Mouse (Mus musculus) liver, embryonic 12.5 days (tissue): ENCODE measurements around the gene Coasy. TPM values are rescaled to one million over a fixed set of nuclear protein-coding genes. Genes with fewer than 3 reads are reported as not detected.
"Not testable (repeated sequence)": the region's sequence is repeated elsewhere in the genome, so short reads cannot be mapped to it uniquely, and the experiment has no call there.

ENCODE experiments used
- ATAC-seq: fragments of 200-750 bp; cut with Nextera tagmentation; 2 replicates; pipeline ENCODE4 v1.8.0; 2017; ENCODE audit warnings: moderate number of reproducible peaks, mild to moderate bottlenecking, moderate library complexity
- H3K27ac ChIP-seq: fragments of 300-500 bp; sonication (generic); 2 replicates; pipeline ENCODE4 v1.5.1; 2016; ENCODE audit warnings: mild to moderate bottlenecking
- H3K27me3 ChIP-seq: fragments of 300-500 bp; sonication (generic); replicated peaks from 2 replicates; pipeline ENCODE4 v1.6.1; 2016; ENCODE audit warnings: mild to moderate bottlenecking, moderate library complexity
- H3K36me3 ChIP-seq: fragments of 300-500 bp; sonication (generic); 2 replicates; pipeline ENCODE4 v1.6.1; 2016; ENCODE audit warnings: mild to moderate bottlenecking, moderate library complexity
- H3K4me1 ChIP-seq: fragments of 300-500 bp; sonication (generic); 2 replicates; pipeline ENCODE4 v1.6.1; 2016
- H3K4me2 ChIP-seq: fragments of 300-500 bp; sonication (generic); 2 replicates; pipeline ENCODE4 v1.6.1; 2016; ENCODE audit warnings: mild to moderate bottlenecking, moderate library complexity
- H3K4me3 ChIP-seq: fragments of 300-500 bp; sonication (generic); 2 replicates; pipeline ENCODE4 v1.5.1; 2016; ENCODE audit warnings: mild to moderate bottlenecking, moderate library complexity
- H3K9ac ChIP-seq: fragments of 300-500 bp; sonication (generic); 2 replicates; pipeline ENCODE4 v1.6.1; 2016; ENCODE audit warnings: mild to moderate bottlenecking, moderate library complexity
- H3K9me3 ChIP-seq: fragments of 300-500 bp; sonication (generic); replicated peaks from 2 replicates; pipeline ENCODE4 v1.6.1; 2016; ENCODE audit warnings: mild to moderate bottlenecking, moderate library complexity
- WGBS: fragments of 180-500 bp; shearing (Covaris S2); methylation state at CpG from one replicate; pipeline ENCODE4 v1.1.7; 2016; ENCODE audit not compliant: insufficient replicate concordance; 5-methylcytosine and 5-hydroxymethylcytosine counted together
- polyA plus RNA-seq: library from polyadenylated mRNA; unstranded; fragments of >200 nt; fragmentation: Nextera tagmentation; extraction: Ambion mirVana; gene quantifications from 2 replicates; pipeline ENCODE4 v1.2.1, GENCODE M21; 2016

Gene Coasy
- polyA plus RNA-seq, 1 experiment from 2014 or later, result 28.5 TPM

GRCm38 (mm10) chr11:101098231-101098630 lies 15.9 kb downstream of the Coasy start:
- Histone ChIP-seq H3K27ac (no peak overlapping the region), H3K4me1 (peaks cover 27% of the 10 kb centered on the region), H3K36me3 (peaks cover 79% of the 10 kb centered on the region), H3K4me3 (no peak overlapping the region), H3K9ac (no peak overlapping the region), H3K4me2 (no peak overlapping the region), H3K9me3 (no peaks in the 10 kb centered on the region), H3K27me3 (no peaks in the 10 kb centered on the region)
- no peak for ATAC-seq
- WGBS, result 90% methylated on average over 8 of the region's 8 CpGs

- H3K36me3 ChIP-seq, result peaks cover 88% of the 10 kb centered on the region
- H3K27me3 ChIP-seq, result no peaks in the 10 kb centered on the region
- no peak for ATAC-seq
- no peak overlapping the region for H3K9ac ChIP-seq
- no peak overlapping the region for H3K27ac ChIP-seq
- H3K4me3 ChIP-seq, result no peak overlapping the region
- H3K4me1 ChIP-seq, result no peaks in the 10 kb centered on the region
- 83% methylated on average over 5 of the region's 5 CpGs for WGBS
- no peak overlapping the region for H3K4me2 ChIP-seq
- no peaks in the 10 kb centered on the region for H3K9me3 ChIP-seq
Observed at GRCm38 (mm10) chr11:101103011-101103410, 20.6 kb downstream of the Coasy start.

- no peak overlapping the region for H3K4me2 ChIP-seq
- H3K27ac ChIP-seq, result no peak overlapping the region
- no peak for ATAC-seq
- peaks cover 52% of the 10 kb centered on the region for H3K36me3 ChIP-seq
- no peaks in the 10 kb centered on the region for H3K4me1 ChIP-seq
- no peak overlapping the region for H3K9ac ChIP-seq
- H3K27me3 ChIP-seq, result no peaks in the 10 kb centered on the region
- peaks cover 7% of the 10 kb centered on the region; the same call in 1 of the 2 replicates for H3K9me3 ChIP-seq
- WGBS, result 89% methylated on average over 4 of the region's 4 CpGs
- H3K4me3 ChIP-seq, result no peak overlapping the region
Observed at GRCm38 (mm10) chr11:101109351-101109750, 27.0 kb downstream of the Coasy start.

GRCm38 (mm10) chr11:101110708-101111107 lies 28.3 kb downstream of the Coasy start:
- ATAC-seq, result no peak
- H3K36me3 ChIP-seq, result peaks cover 50% of the 10 kb centered on the region
- H3K4me1 ChIP-seq, result peaks cover 6% of the 10 kb centered on the region
- no peak overlapping the region for H3K4me2 ChIP-seq
- H3K4me3 ChIP-seq, result no peak overlapping the region
- H3K9ac ChIP-seq, result no peak overlapping the region
- WGBS, result 49% methylated on average over 5 of the region's 5 CpGs
- peaks cover 7% of the 10 kb centered on the region; the same call in 1 of the 2 replicates for H3K9me3 ChIP-seq
- no peak overlapping the region for H3K27ac ChIP-seq
- no peaks in the 10 kb centered on the region for H3K27me3 ChIP-seq

- peaks cover 51% of the 10 kb centered on the region for H3K36me3 ChIP-seq
- no peaks in the 10 kb centered on the region for H3K27me3 ChIP-seq
- no peak overlapping the region for H3K9ac ChIP-seq
- peaks cover 7% of the 10 kb centered on the region; the same call in 1 of the 2 replicates for H3K9me3 ChIP-seq
- H3K4me1 ChIP-seq, result peaks cover 10% of the 10 kb centered on the region
- H3K4me2 ChIP-seq, result no peak overlapping the region
- H3K27ac ChIP-seq, result no peak overlapping the region
- H3K4me3 ChIP-seq, result no peak overlapping the region
- WGBS, result 84% methylated on average over 4 of the region's 4 CpGs
- ATAC-seq, result no peak
Observed at GRCm38 (mm10) chr11:101111178-101111577, 28.8 kb downstream of the Coasy start.

GRCm38 (mm10) chr11:101112186-101112585 lies 29.8 kb downstream of the Coasy start:
- ATAC-seq, result no peak
- H3K4me3 ChIP-seq, result no peak overlapping the region
- H3K9me3 ChIP-seq, result peaks cover 7% of the 10 kb centered on the region; the same call in 1 of the 2 replicates
- no peak overlapping the region for H3K4me2 ChIP-seq
- H3K27me3 ChIP-seq, result no peaks in the 10 kb centered on the region
- H3K4me1 ChIP-seq, result peaks cover 14% of the 10 kb centered on the region
- H3K36me3 ChIP-seq, result peaks cover 59% of the 10 kb centered on the region
- H3K9ac ChIP-seq, result no peak overlapping the region
- H3K27ac ChIP-seq, result no peak overlapping the region
- 85% methylated on average over 3 of the region's 3 CpGs for WGBS

- no peak for ATAC-seq
- Histone ChIP-seq H3K9me3 (peaks cover 7% of the 10 kb centered on the region; the same call in 1 of the 2 replicates), H3K4me3 (no peak overlapping the region), H3K4me2 (no peak overlapping the region), H3K36me3 (peaks cover 49% of the 10 kb centered on the region), H3K4me1 (peaks cover 35% of the 10 kb centered on the region), H3K27ac (no peak overlapping the region), H3K9ac (no peak overlapping the region), H3K27me3 (no peaks in the 10 kb centered on the region)
- 83% methylated on average over 2 of the region's 2 CpGs for WGBS
Observed at GRCm38 (mm10) chr11:101115564-101115963, 33.2 kb downstream of the Coasy start.

- Histone ChIP-seq H3K4me1 (peaks cover 48% of the 10 kb centered on the region), H3K27me3 (no peaks in the 10 kb centered on the region), H3K36me3 (peaks cover 51% of the 10 kb centered on the region), H3K4me3 (peak overlapping the region; percentile 83), H3K27ac (peak overlapping the region; percentile 94), H3K9me3 (peaks cover 4% of the 10 kb centered on the region; the same call in 1 of the 2 replicates), H3K4me2 (peak overlapping the region; percentile 96), H3K9ac (peak overlapping the region; percentile 92)
- ATAC-seq, result no peak
- 19% methylated on average over 4 of the region's 4 CpGs for WGBS
Observed at GRCm38 (mm10) chr11:101118105-101118504, 35.7 kb downstream of the Coasy start.

GRCm38 (mm10) chr11:101119131-101119760 lies 36.9 kb downstream of the Coasy start:
- Histone ChIP-seq H3K36me3 (peaks cover 51% of the 10 kb centered on the region), H3K4me1 (peaks cover 48% of the 10 kb centered on the region), H3K9ac (peak overlapping the region; percentile 92), H3K27me3 (no peaks in the 10 kb centered on the region), H3K4me2 (peak overlapping the region; percentile 96), H3K27ac (peak overlapping the region; percentile 94), H3K4me3 (peak overlapping the region; percentile 83), H3K9me3 (no peaks in the 10 kb centered on the region)
- under 1% methylated on average over 37 of the region's 39 CpGs for WGBS
- ATAC-seq, result peak; percentile 73

- peaks cover 52% of the 10 kb centered on the region for H3K36me3 ChIP-seq
- ATAC-seq, result peak; percentile 93
- H3K9me3 ChIP-seq, result no peaks in the 10 kb centered on the region
- H3K27ac ChIP-seq, result peak within 1 kb of the TSS; percentile 94
- under 1% methylated on average over 61 of the region's 61 CpGs for WGBS
- H3K4me3 ChIP-seq, result peak within 1 kb of the TSS; percentile 83
- H3K9ac ChIP-seq, result peak within 1 kb of the TSS; percentile 92
- H3K4me1 ChIP-seq, result peaks cover 48% of the 10 kb centered on the region
- H3K27me3 ChIP-seq, result no peaks in the 10 kb centered on the region
- H3K4me2 ChIP-seq, result peak within 1 kb of the TSS; percentile 96
Observed at GRCm38 (mm10) chr11:101119761-101120544, 37.6 kb downstream of the Coasy start, which contains the start of the genes Retreg3 and Tubg1. Gene Retreg3 (minus strand): TSS chr11:101119893. Gene Tubg1 (plus strand): TSS chr11:101119938.

- Histone ChIP-seq H3K36me3 (peaks cover 52% of the 10 kb centered on the region), H3K27me3 (no peaks in the 10 kb centered on the region), H3K4me2 (peak overlapping the region; percentile 96), H3K9ac (peak overlapping the region; percentile 92), H3K4me3 (peak overlapping the region; percentile 83), H3K4me1 (peaks cover 42% of the 10 kb centered on the region), H3K27ac (peak overlapping the region; percentile 94), H3K9me3 (no peaks in the 10 kb centered on the region)
- no peak for ATAC-seq
- WGBS, result 23% methylated on average over 19 of the region's 19 CpGs
Observed at GRCm38 (mm10) chr11:101120545-101121188, 38.3 kb downstream of the Coasy start.

- H3K36me3 ChIP-seq, result peaks cover 54% of the 10 kb centered on the region
- ATAC-seq, H3K27me3 ChIP-seq, H3K4me2 ChIP-seq, H3K9me3 ChIP-seq, H3K4me3 ChIP-seq, H3K9ac ChIP-seq, H3K27ac ChIP-seq: not testable (repeated sequence)
- H3K4me1 ChIP-seq, result peaks cover 15% of the 10 kb centered on the region
- 83% methylated on average over 8 of the region's 8 CpGs for WGBS
Observed at GRCm38 (mm10) chr11:101124494-101124893, 42.1 kb downstream of the Coasy start.
